ENCODE assay signal across 8 mouse cellular contexts in genomic region chr16:90810716-90811256, GRCm38 (mm10). TPM values are rescaled to one million over a fixed set of nuclear protein-coding genes. Genes with fewer than 3 reads are reported as not detected.
DNase-seq lines count a peak whose midpoint lies in the region; ATAC-seq and TF ChIP-seq lines count a peak whose summit lies in the region.

No protein-coding gene starts in this region.

- WGBS in heart, embryonic 13.5 days, result 51% methylated on average over 11 of the region's 11 CpGs
- 45% methylated on average over 11 of the region's 11 CpGs for WGBS in heart, embryonic 16.5 days
- WGBS in liver, postnatal 0 days (ENCODE audit: insufficient replicate concordance), result 53% methylated on average over 11 of the region's 11 CpGs

- DNase-seq in heart, adult 9 months (ENCODE audit: low spot score in 2 of 2), result no peak
- peak; percentile 22 for DNase-seq in NIH3T3 (ENCODE audit: low read depth)
- no peak for DNase-seq in liver, postnatal 0 days
- no peak for DNase-seq in cerebellum, adult 9-10 months
- DNase-seq in adrenal gland, postnatal 14 days, result no peak
- DNase-seq in embryo, embryonic 11 days, result no peak

- peak overlapping the region; percentile 82 for H3K9ac ChIP-seq in heart, embryonic 13.5 days
- peak overlapping the region; percentile 69 for H3K9ac ChIP-seq in heart, embryonic 16.5 days (ENCODE audit: low read length)
- no peak overlapping the region for H3K9ac ChIP-seq in liver, postnatal 0 days (replicated peaks)

- TF ChIP-seq CTCF in liver, postnatal 0 days (IDR thresholded peaks at IDR 0.05; ENCODE audit: low read depth), result no peak

- H3K27me3 ChIP-seq in heart, embryonic 13.5 days (replicated peaks), result no peaks in the 10 kb centered on the region; the same call in 1 of the 2 replicates
- no peaks in the 10 kb centered on the region for H3K27me3 ChIP-seq in heart, embryonic 16.5 days (ENCODE audit: control insufficient read depth, insufficient read depth, low read length)
- H3K27me3 ChIP-seq in liver, postnatal 0 days (ENCODE audit: insufficient read depth, low read length), result no peaks in the 10 kb centered on the region

- H3K4me2 ChIP-seq in heart, embryonic 13.5 days, result peak overlapping the region; percentile 85
- peak overlapping the region; percentile 67 for H3K4me2 ChIP-seq in heart, embryonic 16.5 days (ENCODE audit: low read depth, low read length)
- H3K4me2 ChIP-seq in liver, postnatal 0 days (ENCODE audit: low read depth, low read length), result peak overlapping the region; percentile 99

- ATAC-seq in heart, embryonic 13.5 days (ENCODE audit: extremely low read depth, insufficient number of reproducible peaks, low FRiP score, low TSS enrichment), result no peak
- ATAC-seq in heart, embryonic 16.5 days (replicated peaks; ENCODE audit: extremely low read depth, insufficient read depth, low FRiP score), result no peak; the same call in 1 of the 2 replicates
- no peak for ATAC-seq in liver, postnatal 0 days

- H3K4me3 ChIP-seq in heart, embryonic 13.5 days, result peak overlapping the region; percentile 83
- peak overlapping the region; percentile 68 for H3K4me3 ChIP-seq in heart, embryonic 16.5 days (ENCODE audit: low read length)
- H3K4me3 ChIP-seq in liver, postnatal 0 days (ENCODE audit: low read depth, low read length), result peak overlapping the region; percentile 92

- TF ChIP-seq EP300 in liver, postnatal 0 days (IDR thresholded peaks at IDR 0.05; ENCODE audit: low read depth), result no peak

- no peaks in the 10 kb centered on the region for H3K9me3 ChIP-seq in heart, embryonic 13.5 days
- no peaks in the 10 kb centered on the region for H3K9me3 ChIP-seq in heart, embryonic 16.5 days (replicated peaks; ENCODE audit: control insufficient read depth, low read length)
- H3K9me3 ChIP-seq in liver, postnatal 0 days (ENCODE audit: low read length), result no peaks in the 10 kb centered on the region

- no peaks in the 10 kb centered on the region for H3K36me3 ChIP-seq in heart, embryonic 13.5 days
- no peaks in the 10 kb centered on the region for H3K36me3 ChIP-seq in heart, embryonic 16.5 days (ENCODE audit: control insufficient read depth, insufficient read depth)
- H3K36me3 ChIP-seq in liver, postnatal 0 days (replicated peaks; ENCODE audit: insufficient read depth, low read length), result no peaks in the 10 kb centered on the region

- H3K4me1 ChIP-seq in heart, embryonic 13.5 days, result peaks cover 19% of the 10 kb centered on the region
- H3K4me1 ChIP-seq in heart, embryonic 16.5 days (ENCODE audit: control insufficient read depth, insufficient read depth, low read length), result peaks cover 9% of the 10 kb centered on the region
- H3K4me1 ChIP-seq in liver, postnatal 0 days (ENCODE audit: insufficient read depth), result peaks cover 17% of the 10 kb centered on the region

- peak overlapping the region; percentile 80 for H3K27ac ChIP-seq in heart, embryonic 13.5 days (replicated peaks)
- peak overlapping the region; percentile 83 for H3K27ac ChIP-seq in heart, embryonic 16.5 days (ENCODE audit: low read length)
- H3K27ac ChIP-seq in liver, postnatal 0 days (ENCODE audit: low read depth), result no peak overlapping the region; the same call in 1 of the 2 replicates

RNA-seq across cellular contexts. Expression of gene Urb1, which starts 0.6 kb away (rescaled TPM):
- polyA plus RNA-seq in heart, embryonic 13.5 days (2015; fragmentation: Nextera tagmentation; extraction: Ambion mirVana), result 5.9 and 6.4 TPM in 2 replicates
- 6.7 and 7.2 TPM in 2 replicates for polyA plus RNA-seq in heart, embryonic 16.5 days (2015; fragmentation: Nextera tagmentation; extraction: Ambion mirVana)
- polyA plus RNA-seq in liver, postnatal 0 days (2015; fragmentation: Nextera tagmentation; extraction: Ambion mirVana), result 1.3 and 1.6 TPM in 2 replicates
- total RNA-seq in adrenal gland, postnatal 14 days (2021), result 16.4 and 17.0 TPM in 2 replicates

RNA-seq across cellular contexts. Expression of gene Eva1c, which starts 15.7 kb away (rescaled TPM):
- polyA plus RNA-seq in heart, embryonic 13.5 days (2015; fragmentation: Nextera tagmentation; extraction: Ambion mirVana), result 2.6 and 3.6 TPM in 2 replicates
- 3.3 TPM in 2 replicates for polyA plus RNA-seq in heart, embryonic 16.5 days (2015; fragmentation: Nextera tagmentation; extraction: Ambion mirVana)
- polyA plus RNA-seq in liver, postnatal 0 days (2015; fragmentation: Nextera tagmentation; extraction: Ambion mirVana), result 0.67 and 1.1 TPM in 2 replicates
- 4.1 and 4.3 TPM in 2 replicates for total RNA-seq in adrenal gland, postnatal 14 days (2021)
